Mouse (Mus musculus) left cerebral cortex, postnatal 25 days (tissue): ENCODE measurements around the gene Itpka. TPM values are rescaled to one million over a fixed set of nuclear protein-coding genes. Genes with fewer than 3 reads are reported as not detected.

Experiments
- DNase-seq, 2 experiments: peaks; one replicate each; pipeline ENCODE4 v3.0.0; 2022; ENCODE audit warnings: low spot score in 2 of 2, mixed read lengths in 1 of 2
- intact Hi-C: fragments of 180-260 bp; cut with DNase I; formaldehyde crosslinking; loops from one replicate; pipeline ENCODE4 v1.15.1; 2025
- total RNA-seq, 2 experiments: library from RNA; stranded (reverse); gene quantifications; 2 replicates each; pipeline ENCODE4 v1.2.3; 2021

Itpka gene
- total RNA-seq, 2 experiments from 2014 or later: 188 to 208 TPM

GRCm38 (mm10) chr2:119745281-119745680 lies 3.1 kb downstream of the Itpka start:
- intact Hi-C loops: no loop called here
- no peak for DNase-seq

- intact Hi-C loops: no loop called here
- DNase-seq: peak; percentile 61 to 96
Measured at GRCm38 (mm10) chr2:119747554-119747953, 5.4 kb downstream of the Itpka start.

- intact Hi-C loops: no loop called here
Measured at GRCm38 (mm10) chr2:119749260-119749659, 7.1 kb downstream of the Itpka start.

GRCm38 (mm10) chr2:119757601-119758100 lies 15.5 kb downstream of the Itpka start:
- intact Hi-C loops: no loop called here
- DNase-seq: no peak

More at GRCm38 (mm10) chr2:119749260-119749659, 7.1 kb downstream of the Itpka start:
- DNase-seq: no peak

- DNase-seq: no peak
Measured at GRCm38 (mm10) chr2:119758101-119758843, 16.1 kb downstream of the Itpka start.

GRCm38 (mm10) chr2:119758844-119759835 lies 17.0 kb downstream of the Itpka start:
- DNase-seq: no peak
- intact Hi-C loops: no loop called here

More at GRCm38 (mm10) chr2:119758101-119758843, 16.1 kb downstream of the Itpka start:
- intact Hi-C loops: no loop called here

GRCm38 (mm10) chr2:119760251-119760650 lies 18.1 kb downstream of the Itpka start, which contains the start of gene Ltk:
Ltk (minus strand) TSS chr2:119760431.
- intact Hi-C loops: no loop called here
- DNase-seq: no peak

GRCm38 (mm10) chr2:119762276-119762675 lies 20.1 kb downstream of the Itpka start:
- DNase-seq: no peak
- intact Hi-C loops: no loop called here

GRCm38 (mm10) chr2:119763924-119764323 lies 21.8 kb downstream of the Itpka start:
- DNase-seq: no peak
- intact Hi-C loops: no loop called here

- no peak for DNase-seq
- intact Hi-C loops: no loop called here
Measured at GRCm38 (mm10) chr2:119767246-119767645, 25.1 kb downstream of the Itpka start.

GRCm38 (mm10) chr2:119787206-119787883 lies 45.2 kb downstream of the Itpka start, which contains the start of gene Rpap1:
Rpap1 (minus strand) TSS chr2:119787537.
- intact Hi-C loops: loop anchor here (5.0 kb wide), 1 partner anchor 45 kb away; no protein-coding TSS in a partner anchor
- peak; percentile 89 to 90 for DNase-seq

GRCm38 (mm10) chr2:119789996-119790395 lies 47.9 kb downstream of the Itpka start:
- no peak for DNase-seq
- intact Hi-C loops: loop anchor here (5.0 kb wide), 1 partner anchor 42 kb away; no protein-coding TSS in a partner anchor

GRCm38 (mm10) chr2:119797279-119797783 lies 55.2 kb downstream of the Itpka start, which contains the start of gene Tyro3:
Tyro3 (plus strand) TSS chr2:119797733.
- peak; percentile 57 to 91 for DNase-seq
- intact Hi-C loops: no loop called here

- intact Hi-C loops: loop anchor here (2.0 kb wide), 1 partner anchor 98 kb away; the partner anchor contains the start of gene Mga
- DNase-seq: peak; percentile 41 to 42
Measured at GRCm38 (mm10) chr2:119798246-119798927, 56.2 kb downstream of the Itpka start.

- peak; percentile 24 to 37 for DNase-seq
- intact Hi-C loops: loop anchor here (1.0 to 2.0 kb wide), 2 partner anchors 74 to 97 kb away; partner anchors contain the start of gene Mga
Measured at GRCm38 (mm10) chr2:119799181-119799960, 57.2 kb downstream of the Itpka start.

GRCm38 (mm10) chr2:119799961-119800550 lies 57.9 kb downstream of the Itpka start:
- peak in 1 of 2 experiments; percentile 9 for DNase-seq
- intact Hi-C loops: loop anchor here (1.0 to 5.0 kb wide), 5 partner anchors 15 to 97 kb away; partner anchors contain the start of genes Itpka and Mga
